Mouse (Mus musculus) layer of hippocampus, adult 11-12 months (tissue): ENCODE data around the gene Rbm25.
"Not testable (repeated sequence)": the region's sequence is repeated elsewhere in the genome, so short reads cannot be mapped to it uniquely, and the experiment has no call there.

ENCODE experiments used
- DNase-seq: peaks from one replicate; pipeline ENCODE4 v3.0.0; 2022; ENCODE audit warnings: low spot score

The Rbm25 gene

DNA sequence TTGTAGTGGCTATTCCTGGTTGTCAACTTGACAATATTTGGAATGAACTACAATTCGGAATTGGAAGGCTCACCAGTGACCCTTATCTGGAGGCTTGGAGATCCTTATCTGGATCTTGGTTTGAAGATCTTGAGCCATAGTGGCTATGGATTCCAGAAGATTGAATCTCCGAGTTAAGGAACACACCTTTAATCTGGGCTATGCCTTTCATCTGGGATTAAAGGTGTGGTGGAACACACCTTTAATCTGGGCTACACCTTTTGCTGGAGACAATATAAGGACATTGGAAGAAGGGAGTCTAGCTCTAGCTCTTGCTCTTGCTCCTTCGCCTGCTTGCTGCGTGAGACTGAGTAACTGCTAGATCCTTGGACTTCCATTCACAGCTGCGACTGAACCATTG lies at the start of gene Rbm25:
Rbm25 (plus strand) TSS at position 301 of the 400 bp plus-strand sequence.
- DNase-seq = not testable (repeated sequence)

DNA sequence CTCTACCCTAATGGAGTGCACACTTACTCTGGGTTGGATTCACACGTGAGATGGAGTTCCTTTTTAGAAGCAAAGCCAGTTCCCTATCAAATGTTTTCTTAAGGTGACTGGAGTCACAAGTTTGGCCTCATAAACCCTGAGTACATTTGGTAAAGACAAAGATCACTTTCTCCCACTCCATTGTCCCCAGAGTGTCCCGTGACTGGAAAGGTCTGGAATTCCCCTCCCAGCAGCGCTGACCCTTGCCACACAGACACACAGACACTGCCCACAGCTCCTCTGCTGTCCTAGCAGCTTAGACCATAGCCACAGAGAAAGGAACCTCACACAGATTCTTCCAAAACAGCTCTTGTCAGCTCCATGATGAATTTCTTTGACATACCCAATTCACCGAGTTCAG lies 48.9 kb upstream of the Rbm25 start:
- no peak for DNase-seq

DNA sequence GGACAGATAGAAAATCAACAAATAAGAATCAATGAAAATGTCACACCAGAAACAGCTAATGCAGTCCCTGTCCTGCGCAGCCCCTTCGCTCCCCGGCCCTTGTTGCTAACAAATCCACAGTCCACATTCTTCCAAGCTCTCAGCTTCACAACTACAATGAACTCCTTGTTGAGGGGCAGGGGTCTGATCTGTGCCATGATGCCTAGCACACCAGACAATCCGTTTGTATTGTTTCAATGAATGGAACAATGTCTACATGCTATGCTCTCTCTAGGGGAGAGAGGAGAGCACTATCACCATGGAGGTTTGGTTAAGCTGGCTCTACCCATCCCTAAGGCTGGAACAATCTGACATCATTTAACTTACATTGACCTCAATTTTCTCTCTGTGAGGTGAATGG lies 48.3 kb upstream of the Rbm25 start:
- DNase-seq = no peak

DNA sequence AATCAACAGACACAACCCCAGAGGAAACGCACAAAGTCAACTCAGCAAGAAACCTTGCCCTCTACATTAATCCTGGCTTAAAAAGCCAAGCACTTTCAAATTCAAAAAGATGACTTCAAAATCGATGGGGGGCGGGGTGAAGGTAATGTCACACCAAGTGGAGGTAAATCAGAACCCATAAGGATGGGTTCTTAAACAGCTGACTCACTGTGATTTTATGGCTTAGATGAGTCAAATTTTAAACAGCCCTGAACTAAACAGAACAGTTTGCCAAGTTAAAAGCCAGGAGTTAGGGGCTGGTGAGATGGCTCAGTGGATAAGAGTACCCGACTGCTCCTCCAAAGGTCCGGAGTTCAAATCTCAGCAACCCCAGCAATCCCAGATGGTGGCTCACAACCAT lies 44.4 kb upstream of the Rbm25 start:
- no peak for DNase-seq

DNA sequence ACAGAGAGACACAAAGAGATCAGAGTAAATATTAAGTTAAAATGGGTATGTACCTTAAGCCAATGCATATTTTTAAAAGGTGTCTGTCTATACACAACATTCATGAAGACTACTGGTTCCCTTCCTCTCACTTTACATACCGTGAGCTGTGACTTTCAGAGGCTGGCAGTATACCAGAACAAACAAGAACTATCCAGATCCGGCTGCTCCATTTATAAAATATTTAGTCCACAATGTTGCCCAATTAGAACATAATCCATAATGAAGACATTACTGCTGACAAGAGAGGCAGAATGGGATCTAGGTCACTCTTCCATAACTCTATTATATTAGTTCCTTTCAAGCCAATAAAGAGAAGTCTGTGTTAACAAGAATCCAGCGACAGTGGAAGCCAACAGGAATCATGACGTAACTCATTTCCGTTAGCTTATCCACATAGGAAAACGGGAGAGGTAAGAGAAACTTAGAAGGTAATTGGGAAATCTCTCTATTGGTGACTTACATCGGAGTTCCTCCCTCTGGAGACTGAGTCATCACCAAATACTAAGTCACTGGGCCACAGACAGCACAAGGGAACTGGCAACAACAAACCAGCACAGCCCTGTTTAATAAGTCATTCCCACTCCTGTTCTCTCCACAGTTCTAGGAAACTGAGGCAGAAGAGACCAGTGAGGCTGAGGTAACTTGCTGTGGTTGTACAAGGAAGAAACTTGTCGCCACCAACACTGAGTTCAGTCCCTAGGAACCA lies 39.1 kb upstream of the Rbm25 start:
- DNase-seq = no peak

DNA sequence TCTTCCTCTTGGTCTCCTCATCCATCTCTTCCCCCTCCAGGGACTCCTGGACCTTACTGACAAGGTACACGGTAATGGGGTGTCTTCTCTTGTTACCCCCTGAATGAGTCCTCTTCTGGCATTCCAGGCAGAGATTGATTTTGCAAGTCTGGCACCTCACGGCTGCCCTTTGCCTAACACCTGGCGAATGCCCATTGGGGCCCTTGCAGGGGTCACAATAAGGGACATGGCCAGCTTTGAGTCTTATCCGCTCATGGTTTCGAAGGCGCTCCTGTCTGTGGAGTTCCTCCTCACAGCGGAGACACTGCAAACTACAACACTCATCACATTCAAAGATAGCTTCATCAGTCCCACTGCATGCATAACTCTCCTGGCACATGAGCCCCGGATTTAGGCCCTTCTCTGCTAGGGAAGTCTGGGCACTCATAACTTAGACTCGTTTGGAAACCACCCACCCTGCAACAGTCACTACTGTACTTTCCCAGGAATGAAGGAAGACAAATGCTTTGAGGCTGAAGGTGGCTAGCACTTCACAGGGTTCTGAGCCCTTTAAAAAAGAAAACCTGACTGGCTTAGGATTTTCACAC lies 36.5 kb upstream of the Rbm25 start:
- DNase-seq = no peak

DNA sequence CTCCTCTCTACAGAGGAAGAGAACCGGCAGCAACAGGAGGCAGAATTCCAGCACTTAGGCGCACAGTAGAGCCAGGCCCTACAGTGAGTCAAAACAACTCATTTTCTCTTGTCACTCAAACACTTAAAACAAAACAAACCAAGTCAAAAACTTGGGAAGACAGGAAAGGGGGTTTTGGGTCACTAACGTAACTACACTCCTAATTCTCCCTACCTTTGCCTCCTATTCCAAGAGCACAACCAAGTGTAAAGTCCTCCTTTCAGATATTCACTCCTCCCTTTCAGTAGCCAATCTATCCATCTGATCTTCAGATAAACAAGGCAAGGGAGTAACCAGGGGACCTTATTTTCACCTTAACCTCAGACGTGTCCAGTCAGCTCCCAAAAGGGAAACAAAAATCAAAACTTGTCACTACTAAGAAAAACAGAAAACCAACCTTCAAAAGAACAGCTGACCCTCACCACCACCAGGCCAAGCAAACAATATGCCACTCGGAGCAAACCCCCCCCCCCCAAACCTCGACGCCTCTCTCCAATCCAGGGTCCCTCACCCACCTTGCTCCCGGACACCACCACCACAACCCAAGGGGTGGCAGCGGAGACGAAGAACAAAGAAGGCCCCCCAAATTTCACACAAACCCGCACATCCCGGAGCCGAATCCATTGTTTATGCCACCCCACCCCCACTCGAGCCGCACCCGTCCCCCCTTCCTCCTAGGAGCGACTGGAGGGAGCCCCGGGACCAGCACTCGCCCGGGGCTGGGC lies 34.7 kb upstream of the Rbm25 start:
- no peak for DNase-seq

DNA sequence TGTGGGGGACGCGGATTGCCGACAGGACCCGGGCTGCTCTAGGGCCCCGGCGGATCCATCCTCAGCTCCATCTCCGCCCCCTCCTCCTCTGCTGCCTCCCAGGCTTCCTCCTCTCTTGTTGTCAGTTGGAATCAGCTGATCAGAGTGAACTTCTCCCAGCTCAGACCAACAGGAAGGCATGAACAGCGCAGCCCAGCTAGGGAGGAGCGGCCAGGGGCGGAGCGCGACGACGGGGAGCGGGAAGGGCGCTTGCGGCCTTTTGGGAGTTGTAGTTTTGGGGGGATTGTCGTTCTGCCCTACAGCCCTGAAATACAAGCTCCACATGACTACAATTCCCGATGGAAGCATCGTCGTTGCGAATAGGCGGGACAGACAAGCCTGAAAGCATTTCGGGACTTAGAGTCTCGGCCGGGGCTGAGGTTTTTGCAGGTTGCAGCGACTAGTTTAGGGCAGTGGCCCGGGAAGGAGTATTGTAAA lies 34.0 kb upstream of the Rbm25 start, which contains the start of gene Zfyve1:
Zfyve1 (minus strand) TSS at position 198 of the 477 bp plus-strand sequence.
- DNase-seq = peak; percentile 95

DNA sequence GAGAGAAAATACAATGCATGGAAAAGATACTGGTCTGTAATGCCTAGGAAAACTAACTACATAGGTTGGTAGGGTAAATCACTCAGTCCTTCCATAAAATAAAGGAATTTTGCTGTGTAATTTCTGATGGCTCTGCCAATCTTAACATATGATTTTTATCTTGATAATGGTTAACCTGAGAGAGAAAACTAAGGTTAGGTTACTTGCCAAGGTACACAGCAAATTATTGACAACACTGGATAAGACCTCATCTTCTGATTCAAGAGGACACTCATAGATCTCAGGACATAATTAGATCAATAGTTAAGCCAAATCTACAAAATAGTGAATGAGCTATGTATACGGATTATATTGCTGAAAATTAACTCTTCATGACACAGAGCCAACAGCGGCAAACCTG lies 33.2 kb upstream of the Rbm25 start:
- DNase-seq = no peak

DNA sequence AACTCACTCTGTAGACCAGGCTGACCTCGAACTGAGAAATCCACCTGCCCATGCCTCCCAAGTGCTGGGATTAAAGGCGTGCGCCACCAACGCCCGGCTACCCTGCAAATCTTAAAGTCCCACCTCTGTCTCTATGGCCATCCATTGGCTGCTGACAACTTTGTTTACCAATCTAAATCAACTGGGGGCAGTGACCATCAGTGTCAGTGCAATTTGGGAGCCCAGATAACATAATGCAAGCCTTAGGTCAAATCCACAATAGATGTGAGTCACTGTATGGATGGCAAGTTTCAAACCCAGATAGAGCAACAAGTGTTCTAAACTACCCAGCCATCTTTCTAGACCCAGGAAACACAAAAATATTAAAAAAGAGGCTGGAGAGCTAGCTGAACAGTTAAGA lies 28.8 kb upstream of the Rbm25 start:
- DNase-seq = no peak

DNA sequence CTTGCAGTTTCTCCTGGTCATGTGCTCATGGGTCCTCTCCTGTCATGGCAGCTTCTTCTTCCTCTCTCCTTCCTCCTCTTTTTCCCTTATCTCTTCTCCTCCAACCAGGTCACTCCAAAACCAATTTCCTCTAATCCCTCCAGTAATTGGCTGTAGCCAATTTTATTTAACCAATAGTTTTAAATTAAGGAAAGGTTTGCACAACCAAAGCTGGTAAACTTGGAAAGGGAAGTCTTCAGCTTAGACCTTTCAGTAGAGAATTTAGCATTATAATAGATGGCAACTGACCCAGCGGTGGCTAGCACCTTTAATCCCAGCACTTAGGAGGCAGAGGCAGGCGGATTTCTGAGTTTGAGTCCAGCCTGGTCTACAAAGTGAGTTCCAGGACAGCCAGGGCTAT lies 24.6 kb upstream of the Rbm25 start:
- DNase-seq = not testable (repeated sequence)

DNA sequence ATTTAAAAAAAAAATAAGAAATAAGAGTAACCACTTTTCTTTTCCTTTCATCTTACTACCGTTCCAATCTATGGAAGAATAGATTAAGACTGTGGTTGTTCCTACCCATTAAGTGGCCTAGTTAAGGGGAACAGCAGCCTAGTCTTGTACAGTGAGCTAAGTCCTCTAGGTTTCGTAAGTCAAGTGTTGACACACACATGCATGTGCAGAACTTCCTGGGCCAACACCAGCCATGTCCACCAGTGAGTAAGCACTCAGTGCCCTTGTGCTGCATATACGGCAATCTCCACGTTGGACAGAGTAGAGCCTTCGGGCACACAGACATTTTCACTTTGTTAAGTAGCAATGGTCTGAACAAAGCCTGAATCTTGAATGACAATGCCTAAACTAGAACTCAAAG lies 13.8 kb upstream of the Rbm25 start:
- DNase-seq = no peak

DNA sequence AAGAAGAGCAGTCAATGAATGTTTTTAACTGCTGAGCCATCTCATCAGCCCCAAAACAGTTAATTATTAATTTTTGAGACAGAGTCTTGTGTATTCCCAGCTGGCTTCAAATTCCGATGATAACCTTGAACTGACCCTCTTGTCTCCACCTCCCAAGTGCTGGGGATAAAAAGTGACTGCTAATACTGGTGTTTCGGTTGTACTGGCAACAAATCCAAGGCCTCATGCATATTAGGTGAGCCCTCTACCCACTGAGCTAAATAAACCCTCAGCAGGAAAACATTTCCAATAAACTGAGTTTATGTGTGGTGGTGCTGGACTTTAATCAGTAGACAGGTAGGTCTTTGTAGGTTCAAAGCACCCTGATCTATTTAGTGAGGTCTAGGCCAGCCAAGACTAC lies 12.1 kb upstream of the Rbm25 start:
- no peak for DNase-seq

DNA sequence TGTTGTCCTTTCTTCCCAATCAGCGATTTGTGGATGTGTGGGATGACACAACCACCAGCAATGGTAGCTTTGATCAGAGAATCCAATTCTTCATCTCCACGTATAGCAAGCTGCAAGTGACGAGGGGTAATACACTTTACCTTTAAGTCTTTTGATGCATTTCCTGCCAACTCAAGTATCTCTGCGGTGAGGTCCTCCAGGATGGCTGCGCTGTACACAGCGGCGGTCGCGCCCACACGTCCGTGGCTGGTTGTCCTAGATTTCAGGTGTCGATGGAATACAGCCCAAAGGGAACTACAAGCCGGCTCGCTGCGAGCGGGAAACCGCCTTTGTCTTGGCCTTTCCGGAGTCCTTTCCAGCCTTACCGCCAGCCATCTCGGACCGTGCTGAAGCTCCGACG lies 10.3 kb upstream of the Rbm25 start:
- DNase-seq = not testable (repeated sequence)

DNA sequence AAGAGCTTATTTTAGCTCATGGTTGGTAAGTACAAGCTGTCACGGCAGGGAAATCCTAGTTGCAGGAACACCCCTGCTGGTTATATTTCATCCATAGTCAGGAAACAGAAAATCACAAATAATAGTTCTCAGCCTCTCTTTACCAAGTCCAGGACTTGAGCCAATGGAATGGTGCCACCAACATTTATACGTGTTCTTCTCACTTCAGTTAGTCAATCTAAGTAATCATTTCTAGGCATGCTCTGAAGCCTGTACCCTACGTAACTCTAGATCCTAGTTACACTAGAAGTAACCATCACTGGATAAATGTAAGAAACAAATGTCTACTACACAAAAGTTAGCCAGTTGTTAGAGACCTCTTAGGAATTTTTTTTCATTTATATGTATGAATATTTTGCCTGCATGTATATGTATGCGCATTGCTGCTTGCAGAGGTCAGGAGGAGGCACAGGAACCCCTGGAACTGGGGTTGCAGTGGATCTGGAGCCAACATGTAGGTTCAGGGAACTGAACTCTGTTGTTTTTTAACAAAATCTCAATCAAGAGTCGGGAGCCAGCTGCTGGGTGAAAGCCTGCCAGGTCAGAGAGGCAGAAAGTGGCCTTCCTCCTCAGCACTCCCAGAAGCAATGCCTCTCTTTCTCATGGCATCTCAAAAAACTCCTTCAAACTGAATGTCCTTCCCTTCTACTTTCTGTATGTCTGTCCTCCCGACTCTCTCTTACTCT lies 8.8 kb upstream of the Rbm25 start:
- no peak for DNase-seq

DNA sequence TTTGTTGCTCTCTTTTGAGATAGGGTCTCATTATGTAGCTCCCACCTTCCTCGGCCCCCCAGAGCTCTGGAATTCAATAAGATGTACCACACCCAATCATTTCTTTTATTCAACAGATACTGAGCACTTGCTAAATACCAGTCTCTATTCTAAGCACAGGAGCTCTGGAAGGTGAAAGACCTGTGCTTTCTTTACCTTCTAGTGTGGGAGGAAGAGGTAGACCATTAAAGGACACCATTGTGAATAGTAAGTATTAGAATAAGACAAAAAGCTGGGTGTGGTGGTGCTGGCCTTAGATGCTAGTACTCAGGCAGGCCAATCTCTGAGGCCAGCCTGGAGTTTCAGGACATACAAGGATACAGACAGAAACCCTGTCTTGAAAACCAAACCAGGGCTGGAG lies 6.7 kb upstream of the Rbm25 start:
- DNase-seq = no peak

DNA sequence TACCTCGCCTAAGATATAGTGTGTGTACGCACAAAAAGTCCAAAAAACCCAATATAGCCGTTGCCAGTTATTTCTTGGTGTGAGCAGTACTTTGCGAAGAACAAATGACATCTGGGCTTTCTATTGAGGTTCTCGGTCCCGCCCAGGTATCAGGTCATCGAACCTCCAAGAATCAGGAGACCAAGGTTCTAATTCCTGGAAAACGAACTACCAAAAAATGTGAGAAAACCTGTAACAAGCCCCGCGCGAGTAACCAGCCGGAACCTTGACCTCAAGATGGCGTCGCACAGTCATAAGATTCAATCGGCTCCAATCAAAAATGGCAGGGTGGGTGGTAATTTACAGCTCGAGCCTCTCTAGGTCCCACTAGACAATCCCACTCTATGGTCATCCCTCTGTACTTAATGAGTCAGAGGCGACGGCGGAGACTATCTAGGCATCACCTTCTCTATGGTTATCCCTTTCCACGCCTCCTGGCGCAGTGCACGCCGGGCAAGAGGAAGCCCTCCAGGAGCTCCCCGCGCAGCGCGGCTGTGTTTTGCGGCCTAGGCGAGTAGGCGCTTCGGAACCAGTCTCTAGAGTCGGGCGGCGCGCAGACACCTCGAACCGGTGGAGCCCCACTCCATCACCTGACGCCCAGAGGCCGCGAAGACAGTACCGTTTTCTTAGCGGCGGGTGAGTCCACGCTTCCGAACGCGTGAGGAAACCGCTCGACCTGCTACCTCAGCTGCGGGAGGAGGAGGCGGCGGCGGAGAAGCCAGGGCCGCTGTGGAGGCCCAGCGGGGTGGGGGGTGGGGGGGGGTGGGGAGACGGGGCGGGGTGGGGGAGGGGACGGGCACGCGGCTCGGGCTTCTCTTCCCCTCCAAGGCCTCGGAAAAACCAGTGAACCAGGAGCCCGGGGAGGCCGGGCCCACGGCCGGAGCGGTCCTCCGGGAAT lies 975 bp downstream of the Rbm25 start:
- DNase-seq = peak; percentile 98

DNA sequence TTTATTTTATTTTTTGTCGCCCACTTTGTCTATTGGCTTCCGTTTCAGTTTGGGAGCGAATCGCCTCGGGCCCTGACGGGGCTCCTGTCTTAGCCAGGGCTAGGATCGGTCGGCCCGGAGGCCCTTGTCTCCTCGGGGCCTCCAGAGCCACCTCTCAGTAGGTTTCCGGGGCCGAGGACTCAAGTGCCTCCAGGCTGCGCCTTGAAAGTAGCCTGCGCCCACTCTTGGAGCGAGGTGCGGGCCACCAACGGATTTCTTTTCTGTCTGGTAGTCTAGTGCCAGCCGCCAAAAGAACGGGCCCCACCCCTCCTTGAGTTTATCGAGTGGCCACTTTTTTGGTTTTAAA lies 1.6 kb downstream of the Rbm25 start:
- peak; percentile 42 for DNase-seq

DNA sequence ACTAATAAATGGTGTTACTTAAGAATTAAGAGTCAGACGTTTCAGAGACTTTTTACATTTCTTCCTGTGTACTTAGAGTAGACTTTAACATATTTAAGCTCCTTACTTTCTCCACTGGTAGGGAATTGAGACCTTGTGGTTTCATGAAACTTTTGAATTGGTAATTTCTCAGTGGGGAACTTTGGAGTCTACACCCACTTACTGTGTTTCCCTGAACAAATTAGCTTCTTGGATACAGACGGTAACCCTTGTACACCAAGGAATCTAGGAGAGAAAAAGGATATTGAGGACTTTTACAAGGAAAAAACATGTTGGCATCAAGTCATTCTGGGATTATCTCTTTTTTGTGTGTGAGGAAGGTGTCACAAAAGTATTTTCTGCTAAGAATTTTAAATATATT lies 2.8 kb downstream of the Rbm25 start:
- no peak for DNase-seq

DNA sequence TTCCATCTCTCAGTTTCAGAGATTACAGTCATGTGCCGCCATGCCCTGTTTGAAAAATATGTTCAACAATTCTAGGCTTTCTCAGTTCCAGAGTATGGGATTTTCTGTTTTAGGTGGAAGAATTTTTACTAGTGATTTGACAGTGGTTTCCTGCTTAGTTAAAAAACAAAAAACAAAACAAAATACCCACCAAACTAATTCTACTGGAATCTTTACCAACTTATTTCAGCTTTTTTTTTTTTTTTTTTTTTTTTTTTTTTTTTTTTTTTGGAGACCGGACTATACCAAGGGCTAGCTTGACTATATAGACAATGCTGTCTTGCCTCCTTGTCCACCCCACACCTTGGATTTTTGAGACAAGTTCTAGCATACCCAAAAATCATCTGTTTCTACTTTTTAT lies 10.2 kb downstream of the Rbm25 start:
- DNase-seq = no peak

DNA sequence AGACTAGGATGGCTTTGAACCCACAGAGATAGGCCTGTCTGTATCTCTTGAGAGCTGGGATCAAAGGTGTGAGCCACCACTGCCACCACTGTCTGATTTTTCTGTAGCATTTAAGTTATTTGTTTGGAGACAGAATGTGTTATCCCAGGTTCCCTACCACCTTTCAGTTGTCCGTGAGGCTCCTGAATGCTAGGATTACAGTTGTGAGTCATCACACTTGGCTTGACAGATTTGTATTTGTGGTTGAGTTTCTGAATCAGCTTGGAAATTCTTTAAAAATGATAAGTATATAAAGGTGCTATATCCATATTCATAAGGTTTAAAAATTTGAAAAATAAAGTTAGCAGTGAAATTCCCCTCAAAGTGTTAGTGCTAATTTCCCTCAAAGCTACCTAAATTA lies 12.1 kb downstream of the Rbm25 start:
- no peak for DNase-seq
